Mouse (Mus musculus): Measurements from ENCODE around the gene Fam107a.
"Not testable (repeated sequence)": the region's sequence is repeated elsewhere in the genome, so short reads cannot be mapped to it uniquely, and the experiment has no call there.

Fam107a gene

DNA sequence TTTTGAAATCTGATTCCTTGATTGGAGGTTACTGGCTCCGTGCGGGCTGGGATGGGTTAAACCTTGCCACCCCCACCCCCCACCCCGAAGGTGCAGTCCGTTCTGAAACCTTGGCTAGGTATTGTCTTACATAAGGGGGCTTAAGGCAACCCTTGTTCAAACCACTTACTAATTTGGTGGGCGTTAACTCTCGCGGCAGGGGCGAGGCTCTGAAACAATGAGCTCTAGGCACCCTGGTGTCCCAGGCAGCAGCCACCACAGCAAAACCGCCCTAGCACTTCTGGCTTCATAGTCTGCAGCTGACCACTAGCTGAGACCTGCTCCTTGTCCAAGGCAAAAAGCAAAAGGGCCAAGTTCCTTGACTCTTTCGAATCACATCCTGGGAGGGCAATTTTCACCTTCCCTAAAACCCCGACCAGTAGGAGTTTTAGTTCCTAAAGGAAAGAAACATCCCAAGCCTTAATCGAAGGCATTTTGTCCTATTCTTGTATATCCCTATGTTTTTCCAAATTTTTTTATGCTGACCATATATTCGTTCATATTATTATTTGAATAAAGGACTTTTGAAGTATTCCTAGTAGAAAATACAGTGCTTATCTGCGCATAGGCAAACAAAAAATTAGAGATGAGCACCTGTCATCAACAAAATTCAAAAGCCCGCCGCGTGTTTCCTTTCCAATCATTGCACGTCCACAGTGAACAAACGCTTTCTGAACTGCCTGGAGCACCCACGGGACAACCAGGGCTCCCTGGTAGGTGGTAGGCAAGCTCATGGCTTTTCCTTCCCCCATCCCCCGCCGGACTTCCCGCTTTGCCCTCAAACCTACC, 1.2 kb downstream of the Fam107a start:
- no peak for DNase-seq (ENCODE audit: low read depth, low spot score)

DNA sequence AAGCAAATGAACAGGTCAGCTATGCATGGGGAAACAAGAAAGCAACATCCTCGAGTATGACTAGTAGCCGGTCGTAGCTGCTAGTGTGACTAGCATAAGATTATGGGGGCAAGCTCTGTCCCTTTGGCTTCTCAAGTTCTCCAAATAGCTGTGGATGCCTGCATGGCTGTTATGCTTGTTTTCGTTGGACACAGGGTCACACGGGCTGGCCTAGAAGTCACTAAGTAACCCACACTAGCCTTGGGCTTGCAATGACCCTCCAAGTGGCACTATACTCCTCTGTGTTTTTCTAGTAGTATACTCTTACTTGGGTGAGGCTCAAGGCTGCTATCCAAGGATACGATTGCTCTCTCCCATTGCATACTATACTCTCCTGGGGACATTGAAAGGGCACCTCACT, 2.7 kb downstream of the Fam107a start:
- no peak for DNase-seq (ENCODE audit: low read depth, low spot score)

GRCm38 (mm10) chr14:8314536-8314935, 3.3 kb downstream of the Fam107a start:
- DNase-seq (ENCODE audit: low read depth, low spot score) = peak; percentile 54

DNA sequence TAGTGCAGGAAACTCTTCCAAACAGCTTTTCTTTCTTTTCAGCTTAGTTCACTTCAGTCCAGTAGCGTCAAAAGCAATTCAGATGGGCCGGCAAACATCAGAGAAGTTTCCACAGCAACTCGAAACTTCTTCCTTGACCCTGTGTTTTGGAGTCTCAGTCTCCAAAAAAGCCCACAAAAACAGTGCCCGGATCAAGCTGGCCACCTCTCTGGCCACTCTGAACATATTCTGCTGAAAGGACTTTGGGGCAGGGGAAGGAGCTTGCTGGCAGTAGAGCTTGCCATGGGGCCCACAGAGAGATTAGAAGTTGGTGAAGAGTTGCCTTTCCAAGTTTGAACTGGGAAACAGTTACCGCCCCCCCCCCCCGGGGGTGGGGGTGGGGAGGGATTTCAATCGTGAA, 3.9 kb downstream of the Fam107a start:
- no peak for DNase-seq (ENCODE audit: low read depth, low spot score)

- no peak for DNase-seq (ENCODE audit: low read depth, low spot score)
These were observed 8.1 kb downstream of the Fam107a start for GRCm38 (mm10) chr14:8309621-8310141.

- DNase-seq (ENCODE audit: low read depth, low spot score) = no peak
These were observed 9.2 kb downstream of the Fam107a start for GRCm38 (mm10) chr14:8308650-8309049.

DNA sequence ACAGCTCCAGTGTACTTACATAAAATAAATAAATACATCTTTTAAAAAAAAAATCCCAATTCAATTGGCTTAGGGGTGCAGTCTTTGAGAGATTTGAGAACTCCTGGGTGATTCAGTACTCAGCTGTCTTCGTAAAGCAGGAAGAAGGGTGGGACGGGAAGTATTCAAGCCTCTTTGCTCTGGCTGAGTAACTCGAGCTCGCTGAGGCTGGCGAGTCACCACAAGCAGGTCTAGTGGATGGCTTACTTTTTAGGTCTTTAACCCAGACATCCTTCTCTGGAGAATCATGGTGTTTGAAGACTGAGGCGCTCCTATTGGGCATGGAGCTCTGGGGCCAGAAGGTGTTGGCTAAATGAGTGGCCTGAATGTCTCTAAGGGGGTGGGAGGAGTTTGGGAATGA, 10.9 kb downstream of the Fam107a start:
- DNase-seq (ENCODE audit: low read depth, low spot score) = no peak

- DNase-seq (ENCODE audit: low read depth, low spot score) = no peak
These were observed 12.8 kb downstream of the Fam107a start for GRCm38 (mm10) chr14:8305014-8305413.

GRCm38 (mm10) chr14:8304082-8304481, 13.7 kb downstream of the Fam107a start:
- no peak for DNase-seq (ENCODE audit: low read depth, low spot score)

GRCm38 (mm10) chr14:8302687-8303086, 15.1 kb downstream of the Fam107a start:
- DNase-seq (ENCODE audit: low read depth, low spot score) = no peak

DNA sequence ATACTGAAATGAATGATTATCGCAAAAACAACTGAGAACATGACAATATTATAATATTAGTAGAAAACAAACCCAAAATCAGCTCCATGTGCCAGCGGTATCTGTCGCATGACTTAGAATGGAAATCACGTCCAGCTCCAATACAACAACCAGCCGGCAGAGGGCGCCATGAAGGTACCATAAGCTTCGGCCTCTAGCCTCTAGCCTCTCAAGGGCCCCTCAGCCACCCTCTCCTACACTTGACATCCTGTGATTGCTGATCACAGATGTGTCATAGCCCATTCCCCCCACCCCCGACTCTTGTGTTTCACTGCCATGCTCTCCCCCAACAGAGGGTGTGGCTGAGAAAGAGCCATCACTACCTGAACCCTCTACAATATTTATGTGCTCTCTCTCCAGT, 17.5 kb downstream of the Fam107a start:
- DNase-seq (ENCODE audit: low read depth, low spot score) = peak; percentile 67

DNA sequence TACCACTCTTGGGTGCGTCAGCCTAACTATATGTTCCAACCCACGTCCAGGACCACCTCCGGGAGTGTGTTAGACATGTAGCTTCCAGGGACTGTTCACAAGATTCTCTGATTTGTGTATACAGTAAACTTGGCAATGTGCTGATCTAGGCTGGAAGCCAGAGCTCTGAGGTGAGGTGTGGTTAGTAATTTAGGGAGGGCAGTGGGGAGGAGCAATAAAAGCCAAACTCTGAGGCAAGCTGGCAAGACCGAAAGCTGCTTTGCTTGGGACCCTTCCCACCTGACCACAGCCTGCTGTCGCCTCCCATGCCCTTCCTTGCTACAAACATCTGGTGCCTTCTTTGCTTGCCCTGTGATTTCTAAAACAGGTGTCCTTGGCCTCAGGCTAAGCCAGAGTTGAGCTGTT, 19.9 kb downstream of the Fam107a start:
- no peak for DNase-seq (ENCODE audit: low read depth, low spot score)

GRCm38 (mm10) chr14:8294257-8294656, 23.6 kb downstream of the Fam107a start:
- peak; percentile 45 for DNase-seq (ENCODE audit: low read depth, low spot score)

DNA sequence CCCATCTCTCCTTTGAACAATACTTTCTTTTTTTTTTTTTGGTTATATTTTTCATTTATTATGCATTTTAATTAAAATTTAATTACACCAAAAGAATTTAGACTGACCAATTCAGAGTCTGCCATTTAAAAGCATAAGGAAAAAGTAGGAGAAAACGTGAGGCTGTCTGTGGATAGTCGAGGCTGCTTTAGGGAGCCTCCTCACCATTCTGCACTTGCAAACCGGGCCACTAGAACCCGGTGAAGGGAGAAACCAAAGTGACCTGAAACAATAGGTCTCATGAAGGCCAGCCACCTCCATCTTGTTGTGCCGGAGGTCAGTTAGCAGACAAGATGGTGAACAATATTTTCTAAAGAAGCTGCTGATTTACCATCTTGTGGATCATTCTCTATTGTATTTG, 31.2 kb downstream of the Fam107a start:
- peak; percentile 29 for DNase-seq (ENCODE audit: low read depth, low spot score)

DNA sequence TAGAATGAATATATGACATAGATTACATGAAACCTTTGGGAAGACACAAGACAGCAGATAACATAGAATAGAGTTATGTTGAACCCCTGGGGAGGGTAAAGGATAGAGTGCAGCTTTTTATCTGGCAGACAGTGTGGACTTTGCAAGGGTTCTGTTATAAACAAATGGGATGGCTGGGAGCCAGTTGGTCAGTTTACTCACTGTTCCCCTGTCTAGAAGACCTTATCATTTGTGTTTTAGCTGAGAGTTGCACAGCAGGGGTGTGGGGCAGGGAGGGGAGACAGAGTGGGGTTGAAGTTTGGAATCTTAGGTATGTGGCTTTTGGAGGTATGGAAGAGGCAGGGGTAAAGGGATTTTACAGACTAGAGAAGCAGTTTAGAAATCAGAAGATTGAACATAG, 34.0 kb downstream of the Fam107a start:
- DNase-seq (ENCODE audit: low read depth, low spot score) = no peak

- DNase-seq (ENCODE audit: low read depth, low spot score) = not testable (repeated sequence)
These were observed 46.5 kb downstream of the Fam107a start for GRCm38 (mm10) chr14:8271281-8271680.

DNA sequence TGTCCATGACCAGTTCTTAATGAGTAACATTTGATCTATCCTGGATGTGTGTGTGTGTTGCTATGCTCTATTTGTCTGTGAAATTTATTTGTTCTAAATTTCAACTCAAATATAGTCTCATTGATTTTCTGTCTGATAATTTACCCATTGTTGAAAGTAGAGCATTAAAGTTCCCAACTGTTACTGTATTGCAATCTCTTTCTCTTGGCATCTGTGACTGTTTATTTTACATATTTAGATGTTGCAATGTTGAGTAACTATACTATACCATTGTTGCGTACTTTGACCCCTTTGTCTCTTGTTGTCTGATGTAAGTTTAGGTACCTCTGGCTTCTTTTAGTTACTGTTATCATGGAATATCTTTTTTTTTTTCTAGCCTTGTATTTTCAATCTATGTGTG, 53.4 kb downstream of the Fam107a start:
- DNase-seq (ENCODE audit: low read depth, low spot score) = no peak

GRCm38 (mm10) chr14:8262242-8262641, 55.6 kb downstream of the Fam107a start:
- DNase-seq (ENCODE audit: low read depth, low spot score) = no peak

DNA sequence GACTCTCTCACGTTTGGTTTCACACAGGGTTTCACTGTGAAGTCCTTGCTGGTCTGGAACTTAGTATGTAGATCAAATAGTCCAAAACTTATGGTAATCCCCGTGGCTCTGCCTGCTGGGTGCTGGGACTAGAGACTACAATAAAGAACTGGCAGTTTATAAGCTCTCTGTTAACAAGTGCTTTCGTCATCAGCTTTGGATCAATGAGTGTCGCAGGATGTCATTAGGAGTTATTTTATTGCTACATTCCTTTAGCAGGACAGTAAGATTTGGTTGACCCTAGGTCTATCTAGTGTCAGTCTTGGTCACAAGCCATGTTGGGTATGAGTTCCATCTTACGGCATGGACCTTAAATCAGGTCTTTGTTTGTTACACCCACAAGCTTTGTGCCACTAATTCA, 57.6 kb downstream of the Fam107a start:
- no peak for DNase-seq (ENCODE audit: low read depth, low spot score)

GRCm38 (mm10) chr14:8259166-8259565, 58.7 kb downstream of the Fam107a start, which contains the start of gene Acox2:
TSS of gene Acox2 (minus strand) at chr14:8259353.
- no peak for DNase-seq (ENCODE audit: low read depth, low spot score)

DNA sequence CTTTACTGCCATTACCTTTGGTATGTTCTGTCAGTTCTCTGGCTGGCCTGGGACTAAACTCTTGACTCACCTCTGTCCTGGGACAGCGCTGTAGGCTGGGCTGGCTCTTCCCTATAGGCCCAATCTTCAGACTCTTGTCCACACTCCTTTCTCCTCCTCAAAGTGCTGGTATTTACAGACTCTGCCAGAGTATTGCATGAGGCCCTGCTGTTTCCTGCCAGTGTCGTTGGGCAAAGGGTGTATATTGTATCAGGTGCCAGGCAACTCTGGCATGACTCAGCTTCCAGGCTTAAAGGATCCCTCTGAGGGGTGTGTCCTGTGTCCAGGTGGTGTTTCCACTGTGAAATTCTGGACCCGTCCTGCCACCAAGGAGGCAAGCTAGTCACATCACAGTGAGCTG, 59.1 kb downstream of the Fam107a start:
- no peak for DNase-seq (ENCODE audit: low read depth, low spot score)

GRCm38 (mm10) chr14:8258335-8258627, 59.5 kb downstream of the Fam107a start:
- DNase-seq (ENCODE audit: low read depth, low spot score) = no peak

- no peak for DNase-seq (ENCODE audit: low read depth, low spot score)
These were observed 60.1 kb downstream of the Fam107a start for GRCm38 (mm10) chr14:8257521-8258334.
